Mouse (Mus musculus): Measurements from ENCODE around the gene Il21r. TPM values are rescaled to one million over a fixed set of nuclear protein-coding genes. Genes with fewer than 3 reads are reported as not detected.

Gene Il21r
- total RNA-seq, 2 experiments from 2014 or later: 0.74 to 2.1 TPM

DNA sequence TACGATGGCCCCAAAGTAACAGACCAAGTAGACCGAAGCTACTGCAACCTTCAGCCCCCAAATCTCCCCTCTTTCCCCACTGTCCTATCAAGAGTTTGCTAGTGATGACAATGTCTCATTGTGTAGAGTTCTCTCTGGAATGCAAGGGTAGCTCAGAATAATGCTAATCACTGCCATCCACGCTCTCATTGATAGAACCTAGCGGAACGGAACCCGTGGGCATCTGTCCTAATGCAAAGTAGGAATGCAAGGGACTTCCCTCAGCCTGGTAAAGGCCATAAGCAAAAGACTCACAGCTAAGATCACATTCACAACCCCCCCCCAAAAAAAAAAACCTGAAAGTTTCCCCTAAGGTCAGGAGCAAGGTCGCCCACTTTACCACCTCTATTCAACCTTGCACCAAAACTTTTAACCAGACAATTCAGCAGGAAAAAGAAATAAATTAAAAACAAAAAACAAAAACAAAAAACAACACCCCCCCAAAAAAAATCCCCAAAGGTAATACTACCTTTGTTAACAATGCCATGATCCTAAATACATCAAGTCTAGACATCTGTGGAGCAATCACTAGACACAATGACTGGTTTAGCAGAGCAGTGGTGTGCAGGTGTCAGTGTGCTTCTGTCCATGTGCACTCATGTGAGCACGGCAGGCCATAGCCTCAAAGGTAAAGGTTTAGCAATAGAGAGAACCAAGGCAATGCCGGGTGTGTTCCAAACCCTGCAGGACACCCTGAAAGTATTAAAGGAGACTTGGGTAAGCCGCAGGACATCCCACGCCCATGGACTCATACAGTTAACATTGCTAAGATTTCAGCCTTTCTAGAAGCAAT, 5.5 kb upstream of the Il21r start:
- no peak for ATAC-seq (replicated peaks; ENCODE audit: low FRiP score, low TSS enrichment, poor library complexity, severe bottlenecking)

- no peak for ATAC-seq (replicated peaks; ENCODE audit: low FRiP score, low TSS enrichment, poor library complexity, severe bottlenecking)
These were observed 3.8 kb upstream of the Il21r start for GRCm38 (mm10) chr7:125599373-125599973.

DNA sequence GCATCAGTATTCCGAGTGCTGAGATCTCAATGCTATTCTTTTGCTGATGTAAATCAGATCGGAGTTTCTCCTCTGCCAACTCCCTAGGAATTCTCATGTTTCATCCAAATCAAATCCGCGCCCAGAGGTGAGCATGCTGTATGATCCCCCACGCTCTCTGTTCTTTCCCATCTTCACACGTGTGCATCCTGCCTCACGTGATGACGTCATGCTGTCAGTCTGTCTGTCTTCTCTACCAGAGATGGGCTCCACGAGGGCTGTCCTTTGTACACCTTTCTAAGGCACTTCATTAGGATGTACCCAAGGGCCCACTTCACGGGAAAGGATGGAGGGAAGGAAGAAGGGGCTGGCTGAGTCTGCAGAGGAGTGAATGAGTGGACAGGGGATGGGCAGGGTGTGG, 3.1 kb upstream of the Il21r start:
- no peak for ATAC-seq (replicated peaks; ENCODE audit: low FRiP score, low TSS enrichment, poor library complexity, severe bottlenecking)

- ATAC-seq (replicated peaks; ENCODE audit: low FRiP score, low TSS enrichment, poor library complexity, severe bottlenecking): no peak
These were observed 2.5 kb upstream of the Il21r start for GRCm38 (mm10) chr7:125600612-125601279.

DNA sequence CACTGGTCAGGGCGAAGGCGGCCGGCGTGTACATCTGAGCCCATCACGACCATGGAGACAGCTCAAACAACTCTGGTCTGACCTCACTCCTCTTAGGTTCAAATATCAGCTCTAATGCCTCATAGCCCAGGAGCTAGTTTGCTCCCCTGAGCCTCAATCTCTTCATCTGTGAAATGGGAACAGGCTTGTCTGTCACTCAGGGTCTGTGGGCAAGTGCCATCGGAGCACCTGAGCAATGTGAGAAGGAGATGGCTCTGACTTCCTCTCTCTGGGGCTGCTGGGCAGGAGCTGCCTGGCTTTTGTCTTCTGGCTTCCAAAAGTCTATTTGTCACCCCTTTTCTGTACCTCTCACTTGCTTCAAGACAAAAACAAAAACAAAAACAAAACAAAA, 2.0 kb upstream of the Il21r start:
- ATAC-seq (replicated peaks; ENCODE audit: low FRiP score, low TSS enrichment, poor library complexity, severe bottlenecking): no peak

- no peak for ATAC-seq (replicated peaks; ENCODE audit: low FRiP score, low TSS enrichment, poor library complexity, severe bottlenecking)
These were observed 1.3 kb upstream of the Il21r start for GRCm38 (mm10) chr7:125601821-125602448.

DNA sequence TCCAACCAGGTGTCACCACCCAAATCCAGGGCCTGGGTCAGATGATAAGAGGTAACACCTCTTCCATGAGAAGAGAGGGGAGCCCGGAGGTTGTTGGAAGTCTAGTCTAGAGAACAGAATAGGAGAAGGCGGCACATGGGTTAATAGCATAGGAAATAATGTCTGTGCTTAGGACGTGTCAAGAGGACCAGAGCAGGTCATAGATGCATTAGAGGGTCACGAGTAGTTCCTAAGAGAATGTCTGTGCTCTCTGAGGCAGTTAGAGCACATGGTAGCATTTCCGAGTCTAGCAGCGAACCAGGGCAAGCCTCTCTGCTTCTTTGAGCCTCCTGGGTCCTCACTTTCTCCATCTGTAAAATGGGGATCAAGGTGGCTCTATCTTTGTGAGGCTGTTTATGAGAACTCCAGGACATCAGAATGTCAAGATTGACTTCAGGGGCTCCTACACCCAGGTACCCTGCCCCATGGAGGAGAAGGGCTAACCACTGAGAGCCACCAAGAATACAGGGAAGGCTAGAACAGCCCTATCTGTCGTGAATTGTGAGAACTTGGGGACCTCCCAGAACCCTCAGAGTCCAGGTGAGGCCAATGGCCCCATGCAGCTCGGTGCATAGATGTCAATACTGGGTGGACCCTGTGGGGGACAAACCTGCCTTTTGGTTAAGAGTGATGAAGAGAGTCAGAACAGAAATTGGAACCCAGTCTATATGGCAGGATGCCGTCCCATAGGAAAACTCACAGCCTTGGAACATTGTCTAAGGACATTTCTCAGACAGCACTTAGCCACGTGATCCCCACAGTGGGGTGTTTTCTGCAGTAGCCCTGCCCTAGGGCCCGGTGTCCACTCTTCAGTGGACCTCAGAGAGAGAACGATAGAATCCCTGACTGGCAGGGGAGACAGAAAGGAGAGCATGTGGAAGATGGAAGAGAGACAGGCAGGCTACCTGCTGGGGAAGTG, 1.4 kb downstream of the Il21r start:
- ATAC-seq (replicated peaks; ENCODE audit: low FRiP score, low TSS enrichment, poor library complexity, severe bottlenecking): no peak

- ATAC-seq (replicated peaks; ENCODE audit: low FRiP score, low TSS enrichment, poor library complexity, severe bottlenecking): no peak
These were observed 2.5 kb downstream of the Il21r start for GRCm38 (mm10) chr7:125605725-125606139.

GRCm38 (mm10) chr7:125606265-125607164, 3.3 kb downstream of the Il21r start:
- no peak for ATAC-seq (replicated peaks; ENCODE audit: low FRiP score, low TSS enrichment, poor library complexity, severe bottlenecking)

DNA sequence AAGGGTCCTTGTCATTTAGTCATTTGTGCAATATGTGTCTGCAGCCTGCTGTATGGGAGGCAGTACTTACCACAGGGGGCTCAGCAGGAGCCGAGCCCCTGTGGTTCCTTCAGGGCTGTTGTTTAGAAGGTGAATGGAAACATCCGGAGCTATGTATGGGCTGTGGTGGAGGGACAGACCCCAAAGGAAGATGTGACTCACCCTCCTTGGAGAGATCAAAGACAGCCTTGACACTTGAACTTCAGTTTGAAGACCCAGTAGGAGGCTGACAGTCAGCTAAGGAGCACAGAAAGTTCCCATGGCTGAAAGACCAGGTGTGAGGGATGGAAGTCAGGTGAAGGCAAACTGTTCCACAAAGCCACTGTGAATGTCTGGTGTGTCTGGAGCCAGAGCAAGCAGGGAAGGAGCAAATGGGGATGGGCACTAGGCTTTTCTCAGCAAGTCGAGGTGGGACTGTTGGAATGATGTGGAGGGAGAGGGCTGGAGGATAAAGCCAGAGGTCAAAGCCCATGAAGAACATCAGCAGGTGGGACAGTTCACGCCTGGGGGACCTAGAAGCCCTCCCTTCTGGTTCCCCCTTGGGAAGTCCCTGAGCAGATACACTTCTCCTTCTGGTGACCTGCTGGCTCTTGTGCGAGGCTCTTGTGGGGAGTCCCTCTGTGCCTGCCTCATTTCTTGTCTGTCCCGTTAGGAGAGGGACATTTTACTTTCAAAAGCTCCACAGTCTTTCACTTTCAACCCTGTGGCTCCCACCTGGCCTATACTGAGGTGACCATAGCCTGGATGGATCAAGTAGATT, 4.4 kb downstream of the Il21r start:
- no peak for ATAC-seq (replicated peaks; ENCODE audit: low FRiP score, low TSS enrichment, poor library complexity, severe bottlenecking)

GRCm38 (mm10) chr7:125608183-125608688, 5.0 kb downstream of the Il21r start:
- ATAC-seq (replicated peaks; ENCODE audit: low FRiP score, low TSS enrichment, poor library complexity, severe bottlenecking): no peak

- ATAC-seq (replicated peaks; ENCODE audit: low FRiP score, low TSS enrichment, poor library complexity, severe bottlenecking): no peak
These were observed 10.3 kb downstream of the Il21r start for GRCm38 (mm10) chr7:125613579-125613978.

GRCm38 (mm10) chr7:125615453-125615852, 12.2 kb downstream of the Il21r start:
- no peak for ATAC-seq (replicated peaks; ENCODE audit: low FRiP score, low TSS enrichment, poor library complexity, severe bottlenecking)

GRCm38 (mm10) chr7:125618016-125618415, 14.8 kb downstream of the Il21r start:
- no peak for ATAC-seq (replicated peaks; ENCODE audit: low FRiP score, low TSS enrichment, poor library complexity, severe bottlenecking)

GRCm38 (mm10) chr7:125620077-125620476, 16.8 kb downstream of the Il21r start:
- ATAC-seq (replicated peaks; ENCODE audit: low FRiP score, low TSS enrichment, poor library complexity, severe bottlenecking): no peak

DNA sequence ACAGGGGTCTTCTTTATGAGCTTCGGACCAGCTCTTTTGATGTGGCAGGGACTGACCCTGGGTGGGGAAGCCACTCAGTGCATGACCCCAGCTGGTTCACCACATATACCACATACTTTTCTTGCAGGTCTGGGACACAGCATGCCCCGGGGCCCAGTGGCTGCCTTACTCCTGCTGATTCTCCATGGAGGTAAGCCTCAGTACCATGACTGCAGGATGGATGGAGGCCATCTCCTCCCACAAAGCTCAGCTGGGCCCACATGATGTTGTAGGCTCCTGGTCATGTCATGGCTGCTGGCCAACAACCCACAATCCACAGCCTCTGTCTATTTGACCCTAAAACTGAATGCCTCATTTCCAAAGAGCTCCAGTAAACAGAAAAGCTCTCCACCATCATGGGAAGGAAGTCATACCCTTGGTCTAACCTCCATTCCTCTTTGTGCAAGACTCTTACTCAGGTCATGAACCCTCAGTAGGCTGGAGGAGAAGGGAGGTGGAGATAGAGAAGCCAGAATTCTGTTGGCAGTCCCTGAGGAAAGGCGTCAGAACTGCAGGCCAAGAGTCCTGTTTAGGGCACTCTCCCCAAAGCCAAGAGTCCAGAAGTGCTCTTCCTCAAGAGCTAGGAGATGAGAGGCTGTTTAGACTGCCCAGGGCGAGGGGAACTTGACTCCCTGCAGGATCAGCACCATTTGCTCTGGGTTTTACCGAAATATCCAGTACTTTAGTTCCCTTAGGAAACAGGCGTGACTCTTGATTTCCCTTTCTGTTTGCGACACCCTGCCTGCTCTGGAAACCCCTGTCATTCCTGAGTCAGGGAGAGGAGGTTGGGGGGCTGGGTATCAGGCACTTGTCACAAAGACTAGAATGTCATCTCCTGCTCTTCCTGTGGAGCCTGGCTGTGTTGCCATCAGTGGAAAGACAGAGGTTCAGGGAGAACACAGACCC, 19.8 kb downstream of the Il21r start:
- ATAC-seq (replicated peaks; ENCODE audit: low FRiP score, low TSS enrichment, poor library complexity, severe bottlenecking): no peak
